Mouse (Mus musculus) G1E (cell line): ENCODE results near the gene Cfap44.

Source experiments
- CTCF ChIP-seq: IDR thresholded peaks from 2 replicates; pipeline ENCODE4 v1.5.1; 2012; ENCODE audit warnings: low read depth, low read length, inconsistent platforms, mixed read lengths
- TAL1 ChIP-seq: conservative IDR thresholded peaks from 2 replicates; pipeline ENCODE4 v1.6.1; 2012; ENCODE audit warnings: low read depth, low read length, inconsistent platforms, mixed read lengths

- TF ChIP-seq CTCF (no peak), TAL1 (no peak)
These were observed 44.7 kb upstream of the Cfap44 start for GRCm38 (mm10) chr16:44349801-44350397.
